20 mouse cellular contexts compared by ENCODE assay signal in the genomic region with DNA sequence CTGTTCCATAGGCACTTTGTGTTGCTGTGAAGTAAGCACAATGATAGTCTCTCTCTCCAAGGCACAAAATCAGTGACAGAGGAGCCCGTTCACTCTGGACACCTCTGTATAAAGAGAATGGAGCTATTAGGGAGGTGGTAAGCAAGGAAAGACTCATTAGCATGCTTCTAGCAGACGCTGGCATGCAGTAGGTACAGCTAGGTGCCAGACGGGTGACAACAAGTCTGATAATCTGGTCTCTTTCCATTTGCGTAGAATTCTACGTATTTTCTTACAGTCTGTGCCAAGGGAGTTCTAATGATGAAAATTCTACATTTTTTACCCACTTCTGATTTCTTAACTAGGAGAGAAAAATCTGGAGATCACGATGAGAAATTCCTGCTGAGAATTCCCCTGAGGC.
"Had no signal": no experiment of that assay in that cellular context is flagged by ENCODE, and none has a peak within 500 bp of the region (broad histone marks: within the 10 kb centered on the region; RNA-seq: fewer than 3 reads in every experiment).

No protein-coding gene starts in this region.

- DNase-seq: kidney, postnatal 25 days; layer of hippocampus, adult 9-11 months; liver, postnatal 0 days; lung, embryonic 14.5 days; right cerebral cortex, adult 18-20 months; right cerebral cortex, postnatal 25 days; thymus, adult 18-20 months; thymus, postnatal 36 days had no signal

- H3K9me3 ChIP-seq: limb, embryonic 12.5 days; limb, embryonic 15.5 days; midbrain, embryonic 12.5 days; midbrain, embryonic 15.5 days; neural tube, embryonic 12.5 days; neural tube, embryonic 15.5 days had no signal

- H3K9ac ChIP-seq: limb, embryonic 12.5 days; limb, embryonic 15.5 days; liver, embryonic 14.5 days; liver, postnatal 0 days; lung, embryonic 14.5 days; midbrain, embryonic 12.5 days; midbrain, embryonic 15.5 days; neural tube, embryonic 12.5 days; neural tube, embryonic 15.5 days had no signal

- H3K4me1 ChIP-seq: midbrain, embryonic 12.5 days; midbrain, embryonic 15.5 days had no signal

- H3K4me3 ChIP-seq: layer of hippocampus, adult 2 months; limb, embryonic 12.5 days; limb, embryonic 15.5 days; midbrain, embryonic 12.5 days; midbrain, embryonic 15.5 days; neural tube, embryonic 12.5 days; neural tube, embryonic 15.5 days had no signal

- ATAC-seq: liver, postnatal 0 days; lung, postnatal 0 days; midbrain, embryonic 15.5 days had no signal

- H3K36me3 ChIP-seq: limb, embryonic 12.5 days; limb, embryonic 15.5 days; midbrain, embryonic 12.5 days; midbrain, embryonic 15.5 days; neural tube, embryonic 12.5 days; neural tube, embryonic 15.5 days had no signal

- H3K4me2 ChIP-seq: limb, embryonic 12.5 days; limb, embryonic 15.5 days; liver, embryonic 11.5 days; lung, embryonic 14.5 days; midbrain, embryonic 12.5 days; midbrain, embryonic 15.5 days; neural tube, embryonic 12.5 days; neural tube, embryonic 15.5 days had no signal

- H3K27me3 ChIP-seq: limb, embryonic 15.5 days; midbrain, embryonic 12.5 days; midbrain, embryonic 15.5 days; neural tube, embryonic 12.5 days; neural tube, embryonic 15.5 days had no signal

- H3K27ac ChIP-seq: kidney, postnatal 0 days; layer of hippocampus, adult 2 months; limb, embryonic 12.5 days; limb, embryonic 15.5 days; liver, embryonic 14.5 days; macrophage; midbrain, embryonic 12.5 days; midbrain, embryonic 15.5 days; neural tube, embryonic 12.5 days; neural tube, embryonic 15.5 days had no signal
